Mouse (Mus musculus) E14TG2a.4 (cell line): ENCODE measurements around the gene Rbms1.

Source experiments
- CTCF ChIP-seq: conservative IDR thresholded peaks from 2 replicates; pipeline ENCODE4 v1.5.1; 2014; ENCODE audit warnings: low read length
- NANOG ChIP-seq: IDR thresholded peaks from 2 replicates; pipeline ENCODE4 v1.6.1; 2014; ENCODE audit warnings: borderline replicate concordance, low read length, mixed read lengths

DNA sequence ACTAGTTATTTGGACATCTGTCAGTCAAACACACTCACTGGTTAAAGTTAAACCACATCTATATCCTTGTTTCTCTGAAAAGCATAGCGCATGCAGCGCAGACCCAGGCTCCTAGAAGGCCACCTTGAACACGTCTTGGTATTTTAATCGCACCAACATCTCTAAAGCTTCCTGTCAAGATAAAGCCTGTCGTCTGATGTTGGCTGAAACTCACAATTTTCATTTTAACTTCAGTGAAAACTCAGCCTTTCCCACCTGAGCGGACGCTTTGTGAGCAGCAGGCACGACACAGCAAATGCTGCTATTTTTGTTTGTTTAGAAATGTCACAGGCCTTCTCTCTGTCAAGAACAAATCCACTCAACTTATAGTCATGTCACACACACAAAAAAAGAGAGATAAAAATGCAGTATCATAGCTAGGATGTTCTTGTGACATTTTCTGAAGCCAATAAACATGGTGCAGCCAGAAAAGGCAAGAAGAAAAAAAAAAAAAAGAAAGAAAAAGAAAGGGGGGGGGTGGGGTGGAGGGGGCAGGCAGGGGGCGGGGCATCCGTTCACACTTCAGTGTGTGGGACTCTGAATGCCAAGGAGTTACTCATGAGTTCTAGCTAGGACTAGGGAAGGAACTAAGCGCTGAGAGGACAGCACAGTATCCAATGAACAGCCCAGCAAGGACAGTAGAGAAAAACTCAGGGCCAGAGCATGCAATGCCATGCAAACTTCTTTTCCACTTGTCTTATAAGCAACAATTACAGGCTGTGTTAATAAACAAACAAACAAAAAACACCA, 39.0 kb downstream of the Rbms1 start:
- no peak for TF ChIP-seq CTCF
- TF ChIP-seq NANOG, result no peak
